Mouse (Mus musculus) gastrocnemius, postnatal 14 days (tissue): ENCODE measurements around the gene Cdh22. TPM values are rescaled to one million over a fixed set of nuclear protein-coding genes. Genes with fewer than 3 reads are reported as not detected.

Experiments used
- DNase-seq: peaks from one replicate; pipeline ENCODE4 v3.0.0; 2021; ENCODE audit warnings: mixed read lengths
- intact Hi-C: fragments of 180-260 bp; cut with DNase I; formaldehyde crosslinking; loops from one replicate; pipeline ENCODE4 v1.15.1; 2025; ENCODE audit warnings: low total_unique reads
- total RNA-seq, 2 experiments: library from RNA; stranded (reverse); gene quantifications; 2 replicates each; pipeline ENCODE4 v1.2.3; 2021

Gene Cdh22
- total RNA-seq, 2 experiments from 2014 or later, result 0.13 to 0.18 TPM

DNA sequence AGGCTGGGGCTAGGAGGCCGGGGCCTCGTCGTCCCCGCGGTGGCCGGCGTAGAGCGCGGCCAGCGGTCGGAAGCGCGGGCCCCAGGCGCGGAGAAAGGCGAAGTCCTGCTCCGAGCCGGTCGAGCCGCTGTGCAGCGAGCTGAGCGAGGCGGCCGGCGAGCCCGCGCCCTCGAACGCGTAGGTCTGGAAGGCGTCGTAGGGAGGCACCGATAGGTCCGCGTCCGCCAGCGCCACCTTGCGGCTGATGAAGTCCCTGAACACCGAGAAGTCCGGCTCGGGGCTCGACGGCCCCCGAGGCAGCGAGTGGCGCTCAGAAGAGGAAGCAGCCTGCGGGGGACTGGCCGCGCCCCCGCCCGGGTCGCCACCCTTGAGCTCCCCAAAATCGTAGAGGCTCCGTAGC is 122.5 kb downstream of the Cdh22 start:
- intact Hi-C loops, result no loop called here
- peak; percentile 89 for DNase-seq

GRCm38 (mm10) chr2:165106585-165106984 is 128.1 kb downstream of the Cdh22 start:
- DNase-seq, result no peak

DNA sequence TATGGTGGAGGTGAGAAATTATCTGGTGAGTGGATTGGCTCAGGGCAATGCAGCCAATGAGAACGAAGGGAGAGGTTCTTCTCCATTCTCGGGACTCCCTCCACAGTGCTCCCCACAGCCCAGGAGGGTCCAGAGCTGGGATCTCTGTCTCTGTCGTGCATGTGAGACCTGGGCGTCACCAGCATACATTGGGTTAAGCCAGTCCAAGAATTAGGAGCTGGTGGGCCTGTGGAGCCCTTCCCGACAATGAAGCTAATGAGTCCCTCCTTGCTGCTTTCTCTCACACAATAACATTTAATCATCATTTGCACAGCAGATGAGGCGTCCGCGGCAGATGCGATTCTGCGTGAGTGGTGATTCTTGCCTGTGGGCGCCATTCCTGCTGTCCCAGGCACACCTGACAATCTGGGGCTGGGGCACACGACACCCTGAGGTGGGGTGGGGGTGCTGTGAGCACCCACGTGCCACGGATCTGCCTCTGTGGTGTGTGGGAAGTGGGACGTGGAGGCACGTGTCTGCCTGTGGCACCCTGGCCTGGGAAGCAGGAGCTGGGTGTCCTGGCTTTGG is 129.1 kb downstream of the Cdh22 start:
- no peak for DNase-seq
- intact Hi-C loops, result no loop called here

More at GRCm38 (mm10) chr2:165106585-165106984, 128.1 kb downstream of the Cdh22 start:
- intact Hi-C loops, result no loop called here

DNA sequence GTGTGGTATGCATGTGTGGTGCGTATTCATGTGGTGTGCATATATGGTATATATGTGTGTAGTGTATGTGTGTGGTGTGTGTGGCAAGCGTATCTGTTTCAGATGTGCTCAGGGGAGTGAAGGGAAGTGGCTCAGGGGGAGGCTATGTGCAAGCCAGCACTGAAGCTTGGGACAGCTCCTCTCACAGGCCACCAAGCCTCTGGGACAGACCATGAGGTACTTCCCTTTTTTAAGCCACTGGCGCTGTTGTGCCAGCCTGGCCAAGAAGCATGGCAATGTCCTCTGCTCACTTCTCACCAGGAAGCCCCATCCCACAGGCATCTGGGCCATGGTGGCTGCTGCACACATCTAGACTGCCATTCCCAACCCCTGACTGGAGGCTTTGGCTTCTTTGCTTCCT is 131.7 kb downstream of the Cdh22 start:
- intact Hi-C loops, result no loop called here
- no peak for DNase-seq

DNA sequence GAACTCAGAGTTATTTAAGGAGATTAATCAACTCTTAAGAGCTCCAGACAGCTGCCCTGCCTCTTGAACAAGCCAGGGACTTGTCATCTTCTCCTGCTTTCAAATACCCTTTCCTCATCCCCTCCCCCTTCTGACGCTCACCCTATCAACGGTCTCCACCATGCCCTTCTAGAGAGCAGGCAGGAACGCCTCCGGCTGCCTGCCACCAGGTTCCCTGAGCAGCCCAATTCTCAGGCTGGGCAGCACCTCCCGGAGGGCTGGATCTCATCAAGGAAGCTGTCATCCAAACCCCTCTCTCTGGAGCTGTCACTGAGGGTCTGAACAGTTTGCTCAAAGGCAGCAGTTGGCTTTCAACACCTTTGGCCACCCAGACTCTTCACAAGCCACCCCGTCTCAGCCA is 133.9 kb downstream of the Cdh22 start:
- DNase-seq, result no peak
- intact Hi-C loops, result no loop called here

- intact Hi-C loops, result no loop called here
- DNase-seq, result no peak
Observed at GRCm38 (mm10) chr2:165098861-165099260, 135.8 kb downstream of the Cdh22 start.

GRCm38 (mm10) chr2:165096367-165096766 is 138.3 kb downstream of the Cdh22 start:
- no peak for DNase-seq
- intact Hi-C loops, result no loop called here

DNA sequence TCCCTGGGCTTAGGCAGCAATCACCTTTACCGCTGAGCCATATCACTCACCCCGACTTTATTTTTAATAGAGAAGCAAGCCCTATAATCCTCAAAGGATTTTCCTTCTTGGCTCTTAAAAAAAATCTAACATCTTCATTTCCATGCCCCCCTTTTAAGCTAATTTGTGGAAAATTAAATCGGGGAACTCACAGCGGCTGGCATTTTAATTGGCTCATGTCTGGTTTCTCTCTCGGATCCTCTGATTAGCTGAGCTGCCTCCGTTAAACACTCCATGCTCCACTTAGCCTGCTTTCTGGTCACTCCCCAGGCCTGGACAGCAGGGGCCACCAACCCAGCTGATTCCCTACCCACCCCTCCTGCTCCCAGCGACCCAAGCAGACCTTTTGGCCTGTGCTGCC is 142.3 kb downstream of the Cdh22 start:
- intact Hi-C loops, result no loop called here
- DNase-seq, result no peak

- DNase-seq, result no peak
- intact Hi-C loops, result no loop called here
Observed at GRCm38 (mm10) chr2:165091433-165091965, 143.2 kb downstream of the Cdh22 start.

DNA sequence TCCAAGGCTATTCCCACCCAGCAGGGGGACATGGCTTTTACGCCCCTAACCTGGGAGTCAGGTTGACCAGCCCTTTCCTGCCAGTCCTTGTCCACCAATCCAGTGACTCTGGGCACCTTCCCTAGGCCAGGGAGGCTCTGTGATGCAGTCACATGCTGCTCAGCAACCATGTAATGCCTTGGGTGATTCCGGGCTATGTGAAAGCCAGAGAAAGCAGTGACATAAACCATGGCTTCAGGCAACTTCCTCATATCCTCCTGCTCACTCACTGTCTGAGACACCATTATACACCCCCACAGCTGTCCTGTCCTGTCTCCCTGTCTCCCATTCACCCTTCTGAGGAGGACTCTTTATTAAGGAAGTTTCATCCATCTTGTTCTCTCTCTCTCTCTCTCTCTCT is 144.0 kb downstream of the Cdh22 start, which contains the start of gene 1700025C18Rik:
Gene 1700025C18Rik (minus strand): TSS at position 101 of the 400 bp plus-strand sequence.
- intact Hi-C loops, result no loop called here
- no peak for DNase-seq

DNA sequence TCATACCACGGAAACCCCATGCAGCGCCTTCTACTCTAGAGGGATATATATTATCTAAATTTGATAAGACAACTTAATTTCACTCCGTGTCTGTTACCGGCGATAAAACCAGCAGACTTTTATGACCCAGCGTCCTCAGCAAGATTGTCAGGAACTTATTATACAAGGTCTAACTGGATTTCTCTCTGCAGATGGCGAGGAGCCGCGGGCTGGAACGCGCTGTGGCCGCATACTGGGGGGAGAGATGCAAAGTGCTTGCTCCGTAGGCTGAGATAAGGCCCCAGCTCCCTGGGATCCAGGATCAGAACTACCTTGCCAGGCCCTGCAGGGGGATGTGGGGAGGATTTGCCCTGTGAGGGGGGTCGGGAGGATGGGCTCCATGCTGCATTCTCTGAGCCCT is 145.2 kb downstream of the Cdh22 start:
- no peak for DNase-seq
- intact Hi-C loops, result no loop called here

GRCm38 (mm10) chr2:165086634-165087033 is 148.0 kb downstream of the Cdh22 start:
- no peak for DNase-seq
- intact Hi-C loops, result no loop called here

- intact Hi-C loops, result no loop called here
- no peak for DNase-seq
Observed at GRCm38 (mm10) chr2:165081257-165081656, 153.4 kb downstream of the Cdh22 start.

GRCm38 (mm10) chr2:165080657-165081056 is 154.0 kb downstream of the Cdh22 start:
- DNase-seq, result no peak
- intact Hi-C loops, result no loop called here

DNA sequence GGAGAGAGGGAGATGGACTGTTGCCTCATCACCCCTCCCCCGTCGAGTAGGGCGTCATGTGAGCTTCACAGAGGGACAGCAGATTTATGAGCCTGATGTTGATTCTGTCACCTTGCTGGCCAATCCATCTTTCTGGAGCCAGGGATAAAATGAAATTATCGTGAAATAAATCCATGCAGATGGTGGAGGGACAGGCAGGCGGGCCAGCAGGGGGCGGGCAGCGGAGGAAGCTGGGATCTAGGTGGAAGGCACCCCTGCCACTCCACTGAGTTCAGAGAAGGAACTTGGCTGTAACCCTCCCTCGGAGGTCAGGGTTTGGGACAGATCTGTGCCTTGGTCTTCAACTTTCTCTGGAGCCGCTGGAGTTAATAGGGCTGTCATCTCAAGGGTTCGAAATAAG is 156.0 kb downstream of the Cdh22 start:
- no peak for DNase-seq

DNA sequence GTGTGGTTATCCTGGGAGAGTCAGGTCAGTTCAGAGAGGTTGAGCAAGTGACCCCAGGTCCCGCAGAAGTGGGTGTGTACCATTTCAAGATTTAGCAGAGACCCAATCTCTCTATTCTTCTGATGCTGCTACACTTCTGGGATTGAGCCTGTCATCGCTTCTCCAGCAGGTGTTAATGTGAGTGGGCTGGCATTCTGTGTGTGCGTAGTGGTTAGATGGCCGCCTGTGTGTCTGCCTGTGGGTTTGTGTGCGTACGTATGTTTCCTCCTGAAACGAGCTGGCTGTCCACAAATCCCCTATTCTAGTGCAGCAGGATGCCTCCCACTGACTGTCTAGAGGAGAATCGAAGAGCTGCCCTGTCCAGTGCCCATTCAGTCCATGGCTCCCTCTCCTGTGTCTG is 156.6 kb downstream of the Cdh22 start:
- intact Hi-C loops, result loop anchor here (5.0 to 10.0 kb wide), 2 partner anchors 184 to 257 kb away; no protein-coding TSS in a partner anchor
- DNase-seq, result no peak

More for the DNA sequence above, 156.0 kb downstream of the Cdh22 start:
- intact Hi-C loops, result loop anchor here (5.0 to 10.0 kb wide), 2 partner anchors 184 to 256 kb away; no protein-coding TSS in a partner anchor

- intact Hi-C loops, result loop anchor here (5.0 to 10.0 kb wide), 2 partner anchors 185 to 258 kb away; no protein-coding TSS in a partner anchor
- no peak for DNase-seq
Observed at GRCm38 (mm10) chr2:165077055-165077454, 157.6 kb downstream of the Cdh22 start.

GRCm38 (mm10) chr2:165074937-165075336 is 159.7 kb downstream of the Cdh22 start:
- intact Hi-C loops, result loop anchor here (5.0 to 10.0 kb wide), 4 partner anchors 187 to 287 kb away; no protein-coding TSS in a partner anchor
- DNase-seq, result peak; percentile 69

- DNase-seq, result no peak
- intact Hi-C loops, result loop anchor here (5.0 to 10.0 kb wide), 3 partner anchors 203 to 288 kb away; no protein-coding TSS in a partner anchor
Observed at GRCm38 (mm10) chr2:165074081-165074884, 160.4 kb downstream of the Cdh22 start.

- intact Hi-C loops, result loop anchor here (5.0 to 10.0 kb wide), 3 partner anchors 204 to 289 kb away; no protein-coding TSS in a partner anchor
- no peak for DNase-seq
Observed at GRCm38 (mm10) chr2:165073381-165073781, 161.3 kb downstream of the Cdh22 start.
